Mouse (Mus musculus): ENCODE data around the gene Plscr1. TPM values are rescaled to one million over a fixed set of nuclear protein-coding genes. Genes with fewer than 3 reads are reported as not detected.

The Plscr1 gene
- polyA plus RNA-seq (2012; rRNA removed), result 8.1 and 12.3 TPM in 2 replicates
- 23.0 and 26.2 TPM in 2 replicates for polyA plus RNA-seq (2014; fragmentation: Nextera tagmentation; extraction: Ambion mirVana)

GRCm38 (mm10) chr9:92249447-92249852, at the start of gene Plscr1:
Gene Plscr1 (plus strand): TSS chr9:92249750.
- no peak for TF ChIP-seq CTCF (IDR thresholded peaks at IDR 0.05; ENCODE audit: low read depth)
- TF ChIP-seq EP300 (IDR thresholded peaks at IDR 0.05; ENCODE audit: low read depth), result no peak
- H3K9ac ChIP-seq (replicated peaks), result peak within 1 kb of the TSS; percentile 70
- H3K27me3 ChIP-seq (ENCODE audit: control insufficient read depth, insufficient read depth, low read length), result no peaks in the 10 kb centered on the region
- WGBS (ENCODE audit: insufficient replicate concordance), result 37% methylated on average over 7 of the region's 7 CpGs
- peak within 1 kb of the TSS; percentile 26 for H3K27ac ChIP-seq
- peaks cover 2 to 17% of the 10 kb centered on the region in 2 experiments; a peak in 3 of 4 replicates for H3K4me1 ChIP-seq (replicated peaks; ENCODE audit: control insufficient read depth in 2 of 2, insufficient read depth in 2 of 2, low read length in 1 of 2)
- DNase-seq (ENCODE audit: low read depth in 3 of 3, low spot score in 3 of 3), result no peak
- peak within 1 kb of the TSS; percentile 72 to 78 for H3K4me3 ChIP-seq (ENCODE audit: insufficient read depth in 1 of 2, low read depth in 2 of 2, low read length in 2 of 2)
- ATAC-seq (ENCODE audit: insufficient read depth), result no peak
- H3K9me3 ChIP-seq (ENCODE audit: control insufficient read depth, low read length), result no peaks in the 10 kb centered on the region
- peak within 1 kb of the TSS; percentile 76 for H3K4me2 ChIP-seq (ENCODE audit: low read depth)
- H3K36me3 ChIP-seq (replicated peaks; ENCODE audit: control insufficient read depth, insufficient read depth, low read depth), result no peaks in the 10 kb centered on the region

DNA sequence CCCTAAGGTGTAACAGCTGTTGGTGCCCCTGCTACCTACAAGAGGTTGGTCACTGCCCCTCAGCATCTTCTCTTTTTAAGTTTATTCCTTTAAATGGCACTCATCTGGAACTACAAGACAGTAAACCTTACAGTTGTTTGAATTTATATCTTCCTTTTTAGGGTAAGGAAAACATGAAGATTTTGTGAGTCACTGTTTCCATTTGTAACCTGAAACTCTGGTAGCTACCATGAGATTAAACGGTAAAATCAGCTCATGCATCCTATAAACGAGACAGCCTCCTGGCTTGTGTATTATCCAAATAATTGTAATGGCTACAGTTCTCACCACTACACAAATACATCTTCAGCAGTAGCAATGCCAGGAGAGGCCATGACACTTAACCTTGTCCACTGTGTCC, 45.2 kb upstream of the Plscr1 start:
- H3K36me3 ChIP-seq (replicated peaks; ENCODE audit: control insufficient read depth, insufficient read depth, low read depth), result no peaks in the 10 kb centered on the region
- H3K9ac ChIP-seq (replicated peaks), result no peak overlapping the region
- DNase-seq (ENCODE audit: low read depth in 3 of 3, low spot score in 3 of 3) (no peak), ATAC-seq (ENCODE audit: insufficient read depth) (no peak)
- H3K27me3 ChIP-seq (ENCODE audit: control insufficient read depth, insufficient read depth, low read length), result no peaks in the 10 kb centered on the region
- H3K4me3 ChIP-seq (ENCODE audit: insufficient read depth in 1 of 2, low read depth in 2 of 2, low read length in 2 of 2), result no peak overlapping the region
- TF ChIP-seq CTCF (IDR thresholded peaks at IDR 0.05; ENCODE audit: low read depth) (no peak), EP300 (IDR thresholded peaks at IDR 0.05; ENCODE audit: low read depth) (no peak)
- no peak overlapping the region for H3K4me2 ChIP-seq (ENCODE audit: low read depth)
- no peaks in the 10 kb centered on the region for H3K9me3 ChIP-seq (ENCODE audit: control insufficient read depth, low read length)
- whole genome bisulfite sequencing (ENCODE audit: insufficient replicate concordance), result 64% methylated on average over 2 of the region's 2 CpGs
- H3K27ac ChIP-seq, result no peak overlapping the region
- H3K4me1 ChIP-seq (replicated peaks; ENCODE audit: control insufficient read depth in 2 of 2, insufficient read depth in 2 of 2, low read length in 1 of 2), result no peaks in the 10 kb centered on the region

- no peak overlapping the region for H3K4me3 ChIP-seq (ENCODE audit: insufficient read depth in 1 of 2, low read depth in 2 of 2, low read length in 2 of 2)
- TF ChIP-seq EP300 (IDR thresholded peaks at IDR 0.05; ENCODE audit: low read depth) (no peak), CTCF (IDR thresholded peaks at IDR 0.05; ENCODE audit: low read depth) (0 out of 2 replicates have a peak, but pooled peaks have one; percentile 13)
These were observed 42.2 kb upstream of the Plscr1 start for GRCm38 (mm10) chr9:92207307-92207706.

DNA sequence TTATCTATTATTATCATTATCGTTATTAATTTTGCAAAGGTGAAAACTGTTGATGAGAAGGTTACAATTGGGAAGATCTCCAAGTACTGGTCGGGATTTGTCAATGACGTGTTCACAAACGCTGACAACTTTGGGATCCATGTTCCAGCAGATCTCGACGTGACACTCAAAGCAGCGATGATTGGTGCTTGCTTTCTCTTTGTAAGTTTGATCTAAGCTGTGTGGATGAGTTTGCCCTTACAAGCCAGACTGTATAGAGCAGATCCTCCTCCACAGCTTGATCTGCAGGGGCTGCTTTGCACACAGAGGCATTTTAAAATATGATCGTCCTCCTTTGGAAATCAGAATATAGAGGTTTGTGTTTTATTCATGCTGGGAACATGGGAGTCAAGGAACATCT, 41.8 kb upstream of the Plscr1 start:
- Histone ChIP-seq H3K9me3 (ENCODE audit: control insufficient read depth, low read length) (no peaks in the 10 kb centered on the region), H3K4me1 (replicated peaks; ENCODE audit: control insufficient read depth in 2 of 2, insufficient read depth in 2 of 2, low read length in 1 of 2) (no peaks in the 10 kb centered on the region), H3K4me2 (ENCODE audit: low read depth) (no peak overlapping the region), H3K4me3 (ENCODE audit: insufficient read depth in 1 of 2, low read depth in 2 of 2, low read length in 2 of 2) (no peak overlapping the region), H3K27ac (no peak overlapping the region), H3K9ac (replicated peaks) (no peak overlapping the region), H3K27me3 (ENCODE audit: control insufficient read depth, insufficient read depth, low read length) (no peaks in the 10 kb centered on the region), H3K36me3 (replicated peaks; ENCODE audit: control insufficient read depth, insufficient read depth, low read depth) (no peaks in the 10 kb centered on the region)
- DNase-seq (ENCODE audit: low read depth in 3 of 3, low spot score in 3 of 3) (no peak), ATAC-seq (ENCODE audit: insufficient read depth) (no peak)
- 51% methylated on average over 8 of the region's 8 CpGs for WGBS (ENCODE audit: insufficient replicate concordance)
- no peak for TF ChIP-seq EP300 (IDR thresholded peaks at IDR 0.05; ENCODE audit: low read depth)
- no peak for TF ChIP-seq CTCF (IDR thresholded peaks at IDR 0.05; ENCODE audit: low read depth)

More at GRCm38 (mm10) chr9:92207307-92207706, 42.2 kb upstream of the Plscr1 start:
- Histone ChIP-seq H3K9ac (replicated peaks) (no peak overlapping the region), H3K36me3 (replicated peaks; ENCODE audit: control insufficient read depth, insufficient read depth, low read depth) (no peaks in the 10 kb centered on the region), H3K27me3 (ENCODE audit: control insufficient read depth, insufficient read depth, low read length) (no peaks in the 10 kb centered on the region), H3K27ac (no peak overlapping the region), H3K4me1 (replicated peaks; ENCODE audit: control insufficient read depth in 2 of 2, insufficient read depth in 2 of 2, low read length in 1 of 2) (no peaks in the 10 kb centered on the region), H3K9me3 (ENCODE audit: control insufficient read depth, low read length) (no peaks in the 10 kb centered on the region), H3K4me2 (ENCODE audit: low read depth) (no peak overlapping the region)
- DNase-seq (ENCODE audit: low read depth in 3 of 3, low spot score in 3 of 3) (no peak), ATAC-seq (ENCODE audit: insufficient read depth) (no peak)
- WGBS (ENCODE audit: insufficient replicate concordance), result 35% methylated on average over 4 of the region's 4 CpGs

- no peak overlapping the region for H3K4me2 ChIP-seq (ENCODE audit: low read depth)
- H3K4me3 ChIP-seq (ENCODE audit: insufficient read depth in 1 of 2, low read depth in 2 of 2, low read length in 2 of 2), result no peak overlapping the region
- 60% methylated on average over 3 of the region's 3 CpGs for WGBS (ENCODE audit: insufficient replicate concordance)
- H3K9ac ChIP-seq (replicated peaks), result no peak overlapping the region
- no peaks in the 10 kb centered on the region for H3K9me3 ChIP-seq (ENCODE audit: control insufficient read depth, low read length)
- no peak for TF ChIP-seq CTCF (IDR thresholded peaks at IDR 0.05; ENCODE audit: low read depth)
- TF ChIP-seq EP300 (IDR thresholded peaks at IDR 0.05; ENCODE audit: low read depth), result no peak
- no peak for DNase-seq (ENCODE audit: low read depth in 3 of 3, low spot score in 3 of 3)
- ATAC-seq (ENCODE audit: insufficient read depth), result no peak
- no peaks in the 10 kb centered on the region for H3K27me3 ChIP-seq (ENCODE audit: control insufficient read depth, insufficient read depth, low read length)
- H3K4me1 ChIP-seq (replicated peaks; ENCODE audit: control insufficient read depth in 2 of 2, insufficient read depth in 2 of 2, low read length in 1 of 2), result no peaks in the 10 kb centered on the region
- H3K36me3 ChIP-seq (replicated peaks; ENCODE audit: control insufficient read depth, insufficient read depth, low read depth), result no peaks in the 10 kb centered on the region
- no peak overlapping the region for H3K27ac ChIP-seq
These were observed 39.7 kb upstream of the Plscr1 start for GRCm38 (mm10) chr9:92209850-92210249.
